Mouse (Mus musculus) stomach, postnatal 0 days (tissue): ENCODE measurements at regions not wholly inside any gene's neighbourhood (a gene's known extent, or its start where the extent isn't known, plus 50 kb on each side); places are given as distances from the start of the nearest gene placed in this dataset.

Experiments
- ATAC-seq: fragments of 200-750 bp; cut with Nextera tagmentation; 2 replicates; pipeline ENCODE4 v1.8.0; 2017; ENCODE audit not compliant: low FRiP score, low TSS enrichment
- DNase-seq: peaks from one replicate; pipeline ENCODE4 v3.0.0-alpha.2; 2016; ENCODE audit warnings: low spot score
- H3K27ac ChIP-seq: fragments of 300-500 bp; sonication (generic); replicated peaks from 2 replicates; pipeline ENCODE4 v1.5.1; 2014; ENCODE audit warnings: mild to moderate bottlenecking, control low read depth
- H3K27me3 ChIP-seq: fragments of 300-500 bp; sonication (generic); 2 replicates; pipeline ENCODE4 v1.6.1; 2014; ENCODE audit warnings: low read length; ENCODE audit not compliant: control insufficient read depth, insufficient read depth
- H3K36me3 ChIP-seq: fragments of 300-500 bp; sonication (generic); 2 replicates; pipeline ENCODE4 v1.6.1; 2014; ENCODE audit warnings: low read length, mixed read lengths; ENCODE audit not compliant: control insufficient read depth, insufficient read depth
- H3K4me1 ChIP-seq: fragments of 300-500 bp; sonication (generic); replicated peaks from 2 replicates; pipeline ENCODE4 v1.6.1; 2014; ENCODE audit warnings: antibody characterized with exemption; ENCODE audit not compliant: control insufficient read depth, insufficient read depth
- H3K4me2 ChIP-seq: fragments of 300-500 bp; sonication (generic); replicated peaks from 2 replicates; pipeline ENCODE4 v1.6.1; 2014; ENCODE audit warnings: low read depth, mild to moderate bottlenecking, control low read depth, moderate library complexity
- H3K4me3 ChIP-seq: fragments of 300-500 bp; sonication (generic); 2 replicates; pipeline ENCODE4 v1.5.1; 2014; ENCODE audit warnings: low read depth, low read length, control low read depth
- H3K9ac ChIP-seq: fragments of 300-500 bp; sonication (generic); 2 replicates; pipeline ENCODE4 v1.6.1; 2014; ENCODE audit warnings: mild to moderate bottlenecking, low read length, control low read depth, mixed read lengths
- H3K9me3 ChIP-seq: fragments of 300-500 bp; sonication (generic); 2 replicates; pipeline ENCODE4 v1.6.1; 2016; ENCODE audit warnings: low read length; ENCODE audit not compliant: control insufficient read depth
- CTCF ChIP-seq: IDR thresholded peaks from 2 replicates; pipeline ENCODE4 v1.5.1; 2016; ENCODE audit warnings: antibody characterized with exemption, low read depth, mild to moderate bottlenecking, moderate library complexity
- EP300 ChIP-seq: optimal IDR thresholded peaks from 2 replicates; pipeline ENCODE3; 2016; ENCODE audit warnings: antibody characterized with exemption
- WGBS: fragments of 180-500 bp; shearing (Covaris S2); extraction: QIAGEN DNeasy Blood & Tissue Kit; methylation state at CpG from one replicate; pipeline ENCODE4 v1.1.7; 2014; 5-methylcytosine and 5-hydroxymethylcytosine counted together

DNA sequence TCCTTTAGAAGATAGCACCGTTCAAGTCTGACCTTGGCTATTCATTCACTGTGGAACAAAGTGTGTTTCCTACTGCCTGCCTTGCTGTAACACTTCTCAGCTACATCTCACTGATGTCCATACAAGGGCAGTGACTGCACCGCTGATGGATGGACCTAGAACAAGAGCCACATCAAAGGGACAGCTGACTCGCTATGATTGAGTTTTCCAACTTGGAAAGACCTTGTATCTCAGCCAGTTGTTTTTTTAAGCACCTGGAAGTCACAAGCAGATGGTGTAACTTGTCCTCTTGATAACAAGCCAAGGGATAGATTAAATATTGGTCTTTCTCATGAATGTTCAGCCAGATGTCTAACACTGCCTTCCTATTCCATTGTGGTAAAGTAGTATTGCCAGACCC, 184.9 kb upstream of the Dio2 start:
- no peak for ATAC-seq
- Histone ChIP-seq H3K27ac (no peak overlapping the region), H3K4me1 (no peaks in the 10 kb centered on the region), H3K4me2 (no peak overlapping the region), H3K9me3 (no peaks in the 10 kb centered on the region), H3K36me3 (no peaks in the 10 kb centered on the region), H3K27me3 (no peaks in the 10 kb centered on the region), H3K9ac (no peak overlapping the region), H3K4me3 (no peak overlapping the region)
- TF ChIP-seq EP300: no peak
- TF ChIP-seq CTCF: no peak
- WGBS: 74% methylated on average over 3 of the region's 3 CpGs
- DNase-seq: no peak

DNA sequence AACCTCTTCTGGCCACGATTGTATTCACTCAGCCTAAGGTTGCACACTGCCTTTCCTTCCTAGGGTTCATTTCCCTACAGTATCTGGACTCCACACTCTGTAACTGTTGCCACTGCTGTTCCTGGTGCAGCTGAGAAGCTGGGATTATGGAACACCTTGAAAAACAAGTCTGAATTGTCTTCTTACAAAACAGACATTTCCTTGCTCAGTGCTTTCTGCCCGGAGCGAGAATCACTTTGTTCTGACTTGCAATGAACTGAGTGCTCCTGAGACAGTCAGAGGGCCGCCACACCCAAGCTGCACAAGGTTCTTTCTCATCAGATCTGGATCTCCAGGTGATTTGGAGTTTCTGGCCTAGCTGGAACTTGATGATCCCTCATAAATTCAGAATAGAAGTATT, 183.0 kb upstream of the Dio2 start:
- DNase-seq (no peak), ATAC-seq (no peak)
- Histone ChIP-seq H3K4me1 (no peaks in the 10 kb centered on the region), H3K4me2 (no peak overlapping the region), H3K4me3 (no peak overlapping the region), H3K9me3 (no peaks in the 10 kb centered on the region), H3K27me3 (no peaks in the 10 kb centered on the region), H3K9ac (no peak overlapping the region), H3K36me3 (no peaks in the 10 kb centered on the region), H3K27ac (no peak overlapping the region)
- TF ChIP-seq CTCF (no peak), EP300 (no peak)
- WGBS: 79% methylated on average over 4 of the region's 4 CpGs

DNA sequence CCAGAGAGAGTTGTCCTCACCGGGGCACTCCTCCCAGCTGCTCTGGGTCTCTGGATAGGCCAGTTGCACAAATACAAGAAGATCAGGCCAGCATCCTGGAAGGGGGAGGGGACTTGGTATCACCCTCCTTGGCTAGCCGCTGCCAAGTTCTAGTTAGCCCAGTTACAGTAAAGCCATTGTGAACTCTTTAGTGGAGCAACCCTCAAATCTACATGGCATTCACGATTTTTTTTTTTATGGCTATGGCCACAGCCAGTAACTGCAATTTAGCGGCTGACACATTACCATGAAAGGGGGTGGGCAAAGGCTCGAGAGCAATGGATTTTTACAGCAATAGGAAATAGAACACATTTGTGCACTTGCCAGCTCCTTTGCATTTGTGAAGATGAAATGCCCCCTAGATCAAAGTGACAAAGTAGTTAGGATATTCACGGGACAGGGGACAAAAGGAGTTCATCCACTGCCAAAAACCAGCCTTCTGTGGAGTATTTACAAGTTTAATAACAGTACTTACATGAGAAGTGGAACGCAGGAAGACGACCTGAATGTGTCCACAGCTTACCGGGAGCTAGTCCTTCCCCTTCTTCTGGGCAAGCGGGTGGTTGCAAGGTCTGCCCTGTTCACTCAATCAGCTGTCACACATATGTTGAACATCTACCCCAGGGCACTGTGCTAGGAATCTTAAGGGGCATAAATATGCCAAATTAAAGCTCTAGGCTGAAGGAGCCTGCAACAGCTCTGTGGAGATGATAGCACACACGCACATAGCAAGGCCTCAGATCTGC, 177.9 kb upstream of the Dio2 start:
- Histone ChIP-seq H3K27ac (no peak overlapping the region), H3K4me3 (no peak overlapping the region), H3K36me3 (no peaks in the 10 kb centered on the region), H3K9me3 (no peaks in the 10 kb centered on the region), H3K27me3 (no peaks in the 10 kb centered on the region), H3K9ac (no peak overlapping the region), H3K4me2 (no peak overlapping the region), H3K4me1 (no peaks in the 10 kb centered on the region)
- TF ChIP-seq EP300: no peak
- no peak for TF ChIP-seq CTCF
- 77% methylated on average over 11 of the region's 11 CpGs for WGBS
- no peak for DNase-seq
- ATAC-seq: no peak

DNA sequence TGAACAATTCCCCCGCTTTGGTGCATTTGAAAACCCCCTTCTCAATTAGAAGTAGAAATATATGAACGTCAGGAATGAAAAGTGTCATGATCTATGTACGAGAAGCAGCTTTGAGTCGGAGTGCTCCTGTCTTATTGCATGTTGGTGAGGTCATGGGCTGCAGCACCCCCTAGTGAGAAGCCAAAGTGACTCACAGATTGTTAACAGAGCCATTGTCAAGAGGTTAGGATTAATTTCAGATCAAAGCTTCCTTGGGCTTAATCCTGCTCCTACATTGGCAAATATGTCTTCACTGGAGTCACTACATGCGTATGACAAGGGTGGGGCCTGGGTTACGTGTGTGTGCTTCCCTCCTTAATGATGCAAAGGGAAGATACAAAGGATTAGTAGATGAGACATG, 165.8 kb upstream of the Dio2 start:
- Histone ChIP-seq H3K4me3 (no peak overlapping the region), H3K9me3 (no peaks in the 10 kb centered on the region), H3K4me2 (no peak overlapping the region), H3K27ac (no peak overlapping the region), H3K27me3 (no peaks in the 10 kb centered on the region), H3K4me1 (no peaks in the 10 kb centered on the region), H3K36me3 (no peaks in the 10 kb centered on the region), H3K9ac (no peak overlapping the region)
- 68% methylated on average over 6 of the region's 6 CpGs for WGBS
- DNase-seq (no peak), ATAC-seq (no peak)
- TF ChIP-seq EP300 (no peak), CTCF (peak; percentile 65)

DNA sequence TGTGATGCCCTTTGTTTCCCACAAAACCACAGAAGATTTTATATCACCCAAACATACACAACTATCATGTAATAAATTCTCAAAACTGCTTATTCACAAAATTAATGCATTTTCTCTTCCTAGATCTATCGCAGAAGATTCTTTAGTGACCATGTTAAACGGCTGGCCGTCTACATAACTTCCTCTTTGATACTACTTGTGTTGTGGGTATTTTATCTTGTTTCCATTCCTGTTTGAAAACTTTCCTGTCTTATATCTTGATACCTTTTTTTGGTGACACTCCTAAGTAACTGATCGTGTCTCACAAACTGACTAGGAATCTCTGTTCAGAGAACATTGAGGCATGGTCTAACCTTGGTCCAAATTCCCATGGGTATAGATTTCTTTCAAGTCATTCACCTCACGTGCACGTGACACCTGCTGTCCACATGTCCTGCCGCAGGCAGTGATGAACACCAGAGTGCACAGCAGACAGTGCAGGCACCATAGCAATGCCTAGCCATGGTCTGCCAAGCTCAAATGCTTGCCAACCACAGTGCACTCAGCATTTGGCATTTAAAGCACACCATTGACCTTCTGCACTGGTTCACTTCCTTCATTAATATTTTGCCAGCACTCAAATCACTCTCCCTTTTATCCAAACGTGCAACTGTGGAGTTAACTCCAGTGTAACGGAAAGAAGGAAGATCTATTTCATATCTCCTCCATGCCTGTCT, 155.6 kb upstream of the Dio2 start:
- Histone ChIP-seq H3K27ac (no peak overlapping the region), H3K9me3 (no peaks in the 10 kb centered on the region), H3K4me2 (no peak overlapping the region), H3K4me3 (no peak overlapping the region), H3K4me1 (no peaks in the 10 kb centered on the region), H3K27me3 (no peaks in the 10 kb centered on the region), H3K36me3 (no peaks in the 10 kb centered on the region), H3K9ac (no peak overlapping the region)
- DNase-seq: no peak
- no peak for ATAC-seq
- TF ChIP-seq EP300 (no peak), CTCF (no peak)
- 80% methylated on average over 9 of the region's 9 CpGs for WGBS
